Mouse (Mus musculus): ENCODE results near the gene Ppp4r3a. TPM values are rescaled to one million over a fixed set of nuclear protein-coding genes. Genes with fewer than 3 reads are reported as not detected.
A peak's percentile ranks its signal among the peaks of the same experiment; 100 is the strongest.

Ppp4r3a gene
- polyA plus RNA-seq, 1 experiment from 2014 or later: 36.2 TPM

DNA sequence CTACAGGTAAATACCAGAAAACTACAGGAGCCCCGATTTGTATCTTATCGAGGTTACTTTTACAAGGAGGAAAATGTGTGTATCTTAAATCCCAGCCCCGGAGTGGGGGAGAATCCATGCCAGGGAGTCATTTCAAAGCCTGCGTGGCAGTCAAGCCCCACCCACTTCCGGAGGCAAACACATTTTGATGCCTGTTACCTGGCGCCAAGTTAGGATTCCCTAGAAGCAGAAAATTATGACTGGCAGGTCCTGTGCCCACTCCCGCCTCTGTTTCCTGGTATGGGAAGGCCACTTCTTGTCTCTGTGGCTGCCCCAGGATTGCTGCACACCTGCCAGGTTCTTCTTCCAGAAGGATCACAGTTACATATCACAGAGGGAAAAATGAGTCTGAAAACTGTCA lies 57.0 kb downstream of the Ppp4r3a start:
- peaks cover 56% of the 10 kb centered on the region for H3K27me3 ChIP-seq (ENCODE audit: control insufficient read depth, insufficient read depth, low read length)
- H3K9ac ChIP-seq (ENCODE audit: low read depth, low read length): no peak overlapping the region
- ATAC-seq (replicated peaks; ENCODE audit: insufficient number of reproducible peaks, low FRiP score, low TSS enrichment): no peak
- no peaks in the 10 kb centered on the region for H3K9me3 ChIP-seq (replicated peaks; ENCODE audit: control insufficient read depth, low read length)
- 72% methylated on average over 7 of the region's 7 CpGs for WGBS (ENCODE audit: insufficient replicate concordance)
- H3K27ac ChIP-seq (ENCODE audit: low read depth, low read length): no peak overlapping the region
- peak overlapping the region; percentile 98 for H3K4me2 ChIP-seq
- peaks cover 9% of the 10 kb centered on the region for H3K4me1 ChIP-seq (ENCODE audit: control insufficient read depth, insufficient read depth, low read length)
- H3K36me3 ChIP-seq (ENCODE audit: control insufficient read depth, insufficient read depth, low read length): no peaks in the 10 kb centered on the region
- H3K4me3 ChIP-seq (ENCODE audit: low read depth, low read length): 0 out of 2 replicates have a peak overlapping the region, but pooled peaks have one; percentile 3

GRCm38 (mm10) chr12:101026025-101026424 lies 57.5 kb downstream of the Ppp4r3a start:
- H3K9ac ChIP-seq (ENCODE audit: low read depth, low read length): no peak overlapping the region
- 79% methylated on average over 4 of the region's 4 CpGs for WGBS (ENCODE audit: insufficient replicate concordance)
- no peaks in the 10 kb centered on the region for H3K36me3 ChIP-seq (ENCODE audit: control insufficient read depth, insufficient read depth, low read length)
- H3K4me3 ChIP-seq (ENCODE audit: low read depth, low read length): no peak overlapping the region
- ATAC-seq (replicated peaks; ENCODE audit: insufficient number of reproducible peaks, low FRiP score, low TSS enrichment): no peak
- H3K4me1 ChIP-seq (ENCODE audit: control insufficient read depth, insufficient read depth, low read length): peaks cover 9% of the 10 kb centered on the region
- H3K4me2 ChIP-seq: peak overlapping the region; percentile 98
- no peak overlapping the region for H3K27ac ChIP-seq (ENCODE audit: low read depth, low read length)
- no peaks in the 10 kb centered on the region for H3K9me3 ChIP-seq (replicated peaks; ENCODE audit: control insufficient read depth, low read length)
- peaks cover 58% of the 10 kb centered on the region for H3K27me3 ChIP-seq (ENCODE audit: control insufficient read depth, insufficient read depth, low read length)

- H3K27me3 ChIP-seq (ENCODE audit: control insufficient read depth, insufficient read depth, low read length): peaks cover 58% of the 10 kb centered on the region
Measured at GRCm38 (mm10) chr12:101025379-101025778, 58.1 kb downstream of the Ppp4r3a start.

GRCm38 (mm10) chr12:101024824-101025223 lies 58.7 kb downstream of the Ppp4r3a start:
- Histone ChIP-seq H3K4me2 (peak overlapping the region; percentile 98; the same call in 1 of the 2 replicates), H3K27me3 (ENCODE audit: control insufficient read depth, insufficient read depth, low read length) (peaks cover 58% of the 10 kb centered on the region), H3K4me1 (ENCODE audit: control insufficient read depth, insufficient read depth, low read length) (peaks cover 9% of the 10 kb centered on the region), H3K36me3 (ENCODE audit: control insufficient read depth, insufficient read depth, low read length) (no peaks in the 10 kb centered on the region), H3K27ac (ENCODE audit: low read depth, low read length) (no peak overlapping the region), H3K4me3 (ENCODE audit: low read depth, low read length) (no peak overlapping the region), H3K9me3 (replicated peaks; ENCODE audit: control insufficient read depth, low read length) (no peaks in the 10 kb centered on the region), H3K9ac (ENCODE audit: low read depth, low read length) (no peak overlapping the region)
- 67% methylated on average over 8 of the region's 8 CpGs for WGBS (ENCODE audit: insufficient replicate concordance)
- no peak for ATAC-seq (replicated peaks; ENCODE audit: insufficient number of reproducible peaks, low FRiP score, low TSS enrichment)

More at GRCm38 (mm10) chr12:101025379-101025778, 58.1 kb downstream of the Ppp4r3a start:
- ATAC-seq (replicated peaks; ENCODE audit: insufficient number of reproducible peaks, low FRiP score, low TSS enrichment): peak; percentile 73
- H3K4me3 ChIP-seq (ENCODE audit: low read depth, low read length): no peak overlapping the region
- no peaks in the 10 kb centered on the region for H3K36me3 ChIP-seq (ENCODE audit: control insufficient read depth, insufficient read depth, low read length)
- H3K9me3 ChIP-seq (replicated peaks; ENCODE audit: control insufficient read depth, low read length): no peaks in the 10 kb centered on the region
- peaks cover 9% of the 10 kb centered on the region for H3K4me1 ChIP-seq (ENCODE audit: control insufficient read depth, insufficient read depth, low read length)
- H3K9ac ChIP-seq (ENCODE audit: low read depth, low read length): no peak overlapping the region
- H3K27ac ChIP-seq (ENCODE audit: low read depth, low read length): no peak overlapping the region
- peak overlapping the region; percentile 98; the same call in 1 of the 2 replicates for H3K4me2 ChIP-seq
- WGBS (ENCODE audit: insufficient replicate concordance): 16% methylated on average over 7 of the region's 7 CpGs

DNA sequence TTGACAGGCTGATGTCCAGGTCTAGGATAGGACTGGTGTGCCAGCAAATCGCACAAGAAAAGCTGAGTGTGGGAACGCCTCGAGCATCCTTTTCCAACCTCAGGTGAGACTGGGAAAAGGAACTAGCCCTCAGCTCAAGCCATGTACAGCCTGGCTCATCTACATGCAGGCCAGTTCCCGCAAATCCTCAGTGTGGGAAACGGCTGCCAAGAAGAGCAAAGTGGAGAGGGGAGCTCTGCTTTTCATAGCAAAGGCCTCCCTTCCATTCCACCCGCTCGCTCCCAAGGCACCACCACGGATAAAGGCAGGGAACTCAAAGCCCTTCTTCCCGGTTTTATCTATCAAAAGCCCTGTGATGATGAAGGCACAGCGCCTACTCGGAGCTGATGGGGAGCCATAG lies 60.4 kb downstream of the Ppp4r3a start:
- Histone ChIP-seq H3K9me3 (replicated peaks; ENCODE audit: control insufficient read depth, low read length) (no peaks in the 10 kb centered on the region), H3K27me3 (ENCODE audit: control insufficient read depth, insufficient read depth, low read length) (peaks cover 53% of the 10 kb centered on the region), H3K4me3 (ENCODE audit: low read depth, low read length) (no peak overlapping the region), H3K36me3 (ENCODE audit: control insufficient read depth, insufficient read depth, low read length) (no peaks in the 10 kb centered on the region), H3K27ac (ENCODE audit: low read depth, low read length) (no peak overlapping the region), H3K9ac (ENCODE audit: low read depth, low read length) (no peak overlapping the region), H3K4me2 (no peak overlapping the region), H3K4me1 (ENCODE audit: control insufficient read depth, insufficient read depth, low read length) (peaks cover 12% of the 10 kb centered on the region)
- no peak for ATAC-seq (replicated peaks; ENCODE audit: insufficient number of reproducible peaks, low FRiP score, low TSS enrichment)
- WGBS (ENCODE audit: insufficient replicate concordance): 84% methylated on average over 11 of the region's 11 CpGs

GRCm38 (mm10) chr12:101022353-101022752 lies 61.1 kb downstream of the Ppp4r3a start:
- Histone ChIP-seq H3K27me3 (ENCODE audit: control insufficient read depth, insufficient read depth, low read length) (peaks cover 47% of the 10 kb centered on the region), H3K4me3 (ENCODE audit: low read depth, low read length) (no peak overlapping the region), H3K4me1 (ENCODE audit: control insufficient read depth, insufficient read depth, low read length) (peaks cover 15% of the 10 kb centered on the region), H3K9me3 (replicated peaks; ENCODE audit: control insufficient read depth, low read length) (no peaks in the 10 kb centered on the region), H3K4me2 (no peak overlapping the region), H3K27ac (ENCODE audit: low read depth, low read length) (no peak overlapping the region), H3K36me3 (ENCODE audit: control insufficient read depth, insufficient read depth, low read length) (no peaks in the 10 kb centered on the region), H3K9ac (ENCODE audit: low read depth, low read length) (no peak overlapping the region)
- WGBS (ENCODE audit: insufficient replicate concordance): 87% methylated on average over 8 of the region's 8 CpGs
- ATAC-seq (replicated peaks; ENCODE audit: insufficient number of reproducible peaks, low FRiP score, low TSS enrichment): no peak

- Histone ChIP-seq H3K27ac (ENCODE audit: low read depth, low read length) (no peak overlapping the region), H3K27me3 (ENCODE audit: control insufficient read depth, insufficient read depth, low read length) (peaks cover 44% of the 10 kb centered on the region), H3K36me3 (ENCODE audit: control insufficient read depth, insufficient read depth, low read length) (no peaks in the 10 kb centered on the region), H3K4me2 (no peak overlapping the region), H3K4me1 (ENCODE audit: control insufficient read depth, insufficient read depth, low read length) (peaks cover 15% of the 10 kb centered on the region; the same call in 1 of the 2 replicates), H3K9ac (ENCODE audit: low read depth, low read length) (no peak overlapping the region), H3K4me3 (ENCODE audit: low read depth, low read length) (no peak overlapping the region), H3K9me3 (replicated peaks; ENCODE audit: control insufficient read depth, low read length) (no peaks in the 10 kb centered on the region)
- WGBS (ENCODE audit: insufficient replicate concordance): 78% methylated on average over 9 of the region's 9 CpGs
- ATAC-seq (replicated peaks; ENCODE audit: insufficient number of reproducible peaks, low FRiP score, low TSS enrichment): no peak
Measured at GRCm38 (mm10) chr12:101021484-101022226, 61.8 kb downstream of the Ppp4r3a start.

GRCm38 (mm10) chr12:101020210-101021015 lies 63.1 kb downstream of the Ppp4r3a start:
- no peak overlapping the region for H3K4me3 ChIP-seq (ENCODE audit: low read depth, low read length)
- 86% methylated on average over 15 of the region's 15 CpGs for WGBS (ENCODE audit: insufficient replicate concordance)

More at GRCm38 (mm10) chr12:101020210-101021015, 63.1 kb downstream of the Ppp4r3a start:
- ATAC-seq (replicated peaks; ENCODE audit: insufficient number of reproducible peaks, low FRiP score, low TSS enrichment): no peak
- H3K4me2 ChIP-seq: no peak overlapping the region
- no peak overlapping the region for H3K27ac ChIP-seq (ENCODE audit: low read depth, low read length)
- no peaks in the 10 kb centered on the region for H3K9me3 ChIP-seq (replicated peaks; ENCODE audit: control insufficient read depth, low read length)
- H3K27me3 ChIP-seq (ENCODE audit: control insufficient read depth, insufficient read depth, low read length): peaks cover 32% of the 10 kb centered on the region
- peaks cover 17% of the 10 kb centered on the region for H3K4me1 ChIP-seq (ENCODE audit: control insufficient read depth, insufficient read depth, low read length)
- H3K9ac ChIP-seq (ENCODE audit: low read depth, low read length): no peak overlapping the region
- no peaks in the 10 kb centered on the region for H3K36me3 ChIP-seq (ENCODE audit: control insufficient read depth, insufficient read depth, low read length)

All from heart, embryonic 11.5 days (tissue).